In genomic region chr10:70163681-70164080, GRCm38 (mm10) we compare ENCODE assay signal across 12 mouse cellular contexts. TPM values are rescaled to one million over a fixed set of nuclear protein-coding genes. Genes with fewer than 3 reads are reported as not detected.
DNase-seq lines count a peak whose midpoint lies in the region; ATAC-seq lines count a peak whose summit lies in the region.
"Had no signal": no experiment of that assay in that cellular context is flagged by ENCODE, and none has a peak within 500 bp of the region (broad histone marks: within the 10 kb centered on the region; RNA-seq: fewer than 3 reads in every experiment).

No protein-coding gene starts in this region.

- peaks cover 36% of the 10 kb centered on the region for H3K4me1 ChIP-seq in kidney, embryonic 16.5 days (ENCODE audit: insufficient read depth, low read length)
- peaks cover 23% of the 10 kb centered on the region for H3K4me1 ChIP-seq in embryonic facial prominence, embryonic 13.5 days
- H3K4me1 ChIP-seq in intestine, embryonic 16.5 days (ENCODE audit: control insufficient read depth, insufficient read depth, low read length) = no peaks in the 10 kb centered on the region
- peaks cover 7% of the 10 kb centered on the region; the same call in 1 of the 2 replicates for H3K4me1 ChIP-seq in forebrain, embryonic 16.5 days (replicated peaks; ENCODE audit: control insufficient read depth, insufficient read depth, low read length)

- peak overlapping the region; percentile 59 for H3K27ac ChIP-seq in kidney, embryonic 16.5 days (ENCODE audit: low read length)
- H3K27ac ChIP-seq in embryonic facial prominence, embryonic 13.5 days = no peak overlapping the region
- no peak overlapping the region for H3K27ac ChIP-seq in intestine, embryonic 16.5 days (ENCODE audit: low read length)
- no peak overlapping the region for H3K27ac ChIP-seq in forebrain, embryonic 16.5 days (ENCODE audit: low read length)

- no peaks in the 10 kb centered on the region for H3K27me3 ChIP-seq in kidney, embryonic 16.5 days (ENCODE audit: insufficient read depth, low read length)
- H3K27me3 ChIP-seq in embryonic facial prominence, embryonic 13.5 days = no peaks in the 10 kb centered on the region
- no peaks in the 10 kb centered on the region for H3K27me3 ChIP-seq in intestine, embryonic 16.5 days (replicated peaks; ENCODE audit: control insufficient read depth, insufficient read depth, low read length)
- H3K27me3 ChIP-seq in forebrain, embryonic 16.5 days (replicated peaks; ENCODE audit: control insufficient read depth, insufficient read depth, low read length) = no peaks in the 10 kb centered on the region

- H3K4me2 ChIP-seq in kidney, embryonic 16.5 days (replicated peaks; ENCODE audit: low read depth, low read length) = 0 out of 2 replicates have a peak overlapping the region, but pooled peaks have one; percentile 14
- 0 out of 2 replicates have a peak overlapping the region, but pooled peaks have one; percentile 9 for H3K4me2 ChIP-seq in embryonic facial prominence, embryonic 13.5 days
- H3K4me2 ChIP-seq in intestine, embryonic 16.5 days (ENCODE audit: low read depth, low read length) = no peak overlapping the region
- no peak overlapping the region for H3K4me2 ChIP-seq in forebrain, embryonic 16.5 days (ENCODE audit: low read length)

- 35% methylated on average over 5 of the region's 5 CpGs for WGBS in kidney, embryonic 16.5 days
- WGBS in embryonic facial prominence, embryonic 13.5 days = 21% methylated on average over 5 of the region's 5 CpGs
- WGBS in intestine, embryonic 16.5 days = 54% methylated on average over 5 of the region's 5 CpGs
- 52% methylated on average over 5 of the region's 5 CpGs for WGBS in forebrain, embryonic 16.5 days

- no peak overlapping the region; the same call in 1 of the 2 replicates for H3K9ac ChIP-seq in kidney, embryonic 16.5 days (replicated peaks; ENCODE audit: low read length)
- H3K9ac ChIP-seq in embryonic facial prominence, embryonic 13.5 days = no peak overlapping the region
- no peak overlapping the region for H3K9ac ChIP-seq in intestine, embryonic 16.5 days (ENCODE audit: low read depth, low read length)
- H3K9ac ChIP-seq in forebrain, embryonic 16.5 days (replicated peaks; ENCODE audit: low read depth, low read length) = no peak overlapping the region

- ATAC-seq in cerebellum, adult (ENCODE audit: insufficient number of reproducible peaks, low FRiP score, low TSS enrichment) = peak; percentile 70
- peak; percentile 35 for ATAC-seq in kidney, embryonic 16.5 days (ENCODE audit: low FRiP score, low TSS enrichment)
- no peak for ATAC-seq in embryonic facial prominence, embryonic 13.5 days (ENCODE audit: insufficient number of reproducible peaks, insufficient read depth, low FRiP score, low TSS enrichment, low read depth)
- no peak for ATAC-seq in intestine, embryonic 16.5 days
- ATAC-seq in forebrain, embryonic 16.5 days = no peak
- ATAC-seq: activated CD4-positive, CD25-positive, alpha-beta regulatory T cell, adult 4 months had no signal

- DNase-seq in cerebellum, postnatal 4 days (ENCODE audit: low spot score in 2 of 2) = no peak
- DNase-seq in kidney, postnatal 25 days = no peak
- peak; percentile 73 for DNase-seq in cerebellum, adult 11-12 months
- DNase-seq: left cerebral cortex, postnatal 4 days; right cerebral cortex, postnatal 25 days; thymus, postnatal 14 days had no signal

- H3K9me3 ChIP-seq in kidney, embryonic 16.5 days (ENCODE audit: low read length) = no peaks in the 10 kb centered on the region
- H3K9me3 ChIP-seq in embryonic facial prominence, embryonic 13.5 days = no peaks in the 10 kb centered on the region
- no peaks in the 10 kb centered on the region for H3K9me3 ChIP-seq in intestine, embryonic 16.5 days (ENCODE audit: control insufficient read depth, low read length)
- no peaks in the 10 kb centered on the region for H3K9me3 ChIP-seq in forebrain, embryonic 16.5 days (ENCODE audit: control insufficient read depth, low read length)

- peaks cover 19% of the 10 kb centered on the region for H3K36me3 ChIP-seq in kidney, embryonic 16.5 days (ENCODE audit: insufficient read depth, low read length)
- peaks cover 21% of the 10 kb centered on the region for H3K36me3 ChIP-seq in embryonic facial prominence, embryonic 13.5 days
- H3K36me3 ChIP-seq in intestine, embryonic 16.5 days (ENCODE audit: control insufficient read depth, insufficient read depth, low read length) = peaks cover 2% of the 10 kb centered on the region; the same call in 1 of the 2 replicates
- H3K36me3 ChIP-seq in forebrain, embryonic 16.5 days (ENCODE audit: control insufficient read depth, insufficient read depth) = no peaks in the 10 kb centered on the region; the same call in 1 of the 2 replicates

- H3K4me3 ChIP-seq in kidney, embryonic 16.5 days (ENCODE audit: low read length) = no peak overlapping the region
- H3K4me3 ChIP-seq in embryonic facial prominence, embryonic 13.5 days = no peak overlapping the region
- no peak overlapping the region for H3K4me3 ChIP-seq in intestine, embryonic 16.5 days (ENCODE audit: low read length)
- no peak overlapping the region for H3K4me3 ChIP-seq in forebrain, embryonic 16.5 days (replicated peaks; ENCODE audit: low read length)

RNA-seq across cellular contexts. Expression of gene Mrln, which starts 40.8 kb away (rescaled TPM):
- polyA plus RNA-seq in kidney, embryonic 16.5 days (2015; fragmentation: Nextera tagmentation; extraction: Ambion mirVana) = 4.9 and 7.5 TPM in 2 replicates
- polyA plus RNA-seq in embryonic facial prominence, embryonic 13.5 days (2015; fragmentation: Nextera tagmentation; extraction: Ambion mirVana) = 4.4 and 5.5 TPM in 2 replicates
- 0.65 and 0.95 TPM in 2 replicates for polyA plus RNA-seq in intestine, embryonic 16.5 days (2015; fragmentation: Nextera tagmentation; extraction: Ambion mirVana)
- polyA plus RNA-seq in forebrain, embryonic 16.5 days (2015; fragmentation: Nextera tagmentation; extraction: Ambion mirVana) = not detected in 2 replicates
- polyA plus RNA-seq: activated CD4-positive, CD25-positive, alpha-beta regulatory T cell, adult 4 months had no signal

Comparison
In these comparisons a context has a peak if more than half of its experiments do, and no peak if none do; other contexts are left out.
1. ATAC-seq: peak in cerebellum, adult (single experiment) and kidney, embryonic 16.5 days (single experiment); none in embryonic facial prominence, embryonic 13.5 days (single experiment), intestine, embryonic 16.5 days (single experiment) and forebrain, embryonic 16.5 days (single experiment).
2. H3K4me2 ChIP-seq: peak in kidney, embryonic 16.5 days (single experiment) and embryonic facial prominence, embryonic 13.5 days (single experiment); none in intestine, embryonic 16.5 days (single experiment) and forebrain, embryonic 16.5 days (single experiment).